Mouse (Mus musculus) kidney, adult 2 months (tissue): ENCODE measurements around the gene Kank3.

Experiments
- CTCF ChIP-seq: fragments of 200-500 bp; conservative IDR thresholded peaks from 2 replicates; pipeline ENCODE4 v1.5.1; 2011; ENCODE audit warnings: low read depth, mild to moderate bottlenecking, control low read depth, low read length, moderate library complexity, mixed read lengths; ENCODE audit not compliant: insufficient read depth, insufficient read length
- POLR2A ChIP-seq: fragments of 200-500 bp; IDR thresholded peaks from one replicate; pipeline ENCODE4 v1.6.1; 2011; ENCODE audit warnings: low read depth, low read length, control low read depth

DNA sequence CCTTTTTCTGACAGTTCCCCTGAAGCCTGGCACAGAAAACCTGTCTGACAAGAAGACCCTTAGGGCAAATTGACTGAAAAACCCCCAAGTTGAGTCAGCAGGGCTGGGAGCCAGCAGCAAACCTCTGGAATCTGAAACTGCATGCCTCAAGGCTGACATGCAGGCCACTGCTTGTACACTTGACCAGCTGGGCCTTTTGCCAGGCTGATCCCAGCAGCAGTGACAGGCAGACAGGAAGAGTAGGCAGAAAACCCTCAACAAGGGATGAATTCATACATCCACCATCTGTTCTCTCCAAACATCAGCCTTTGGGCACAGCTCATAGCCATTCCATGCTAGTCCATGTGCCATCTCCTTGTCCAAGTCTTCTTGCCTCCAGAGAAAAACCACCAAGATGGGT lies 26.9 kb upstream of the Kank3 start:
- TF ChIP-seq CTCF (no peak), POLR2A (no peak)
